Mouse (Mus musculus): ENCODE results near the gene Olfr1224-ps1. TPM values are rescaled to one million over a fixed set of nuclear protein-coding genes. Genes with fewer than 3 reads are reported as not detected.

Olfr1224-ps1 gene
- not detected in 2 replicates for polyA plus RNA-seq (2012)

DNA sequence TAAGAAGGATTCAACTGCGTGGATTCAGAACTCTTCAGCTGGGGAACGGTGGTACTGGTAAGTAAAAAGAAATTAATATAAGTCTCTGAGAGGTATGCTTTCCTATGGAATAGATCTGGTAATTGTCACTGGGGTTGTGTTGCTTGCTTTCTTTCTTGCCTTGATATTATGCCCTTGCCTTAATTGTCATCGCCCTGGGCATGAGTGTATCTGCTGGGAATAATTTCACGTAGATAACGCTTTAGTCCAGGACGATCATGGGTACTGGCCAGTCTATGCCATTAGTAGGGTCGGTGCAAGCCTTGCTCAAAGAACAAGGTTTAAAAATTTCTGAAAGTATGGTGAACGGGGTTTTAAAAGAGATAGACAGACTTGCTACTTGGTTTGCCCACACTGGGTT, at the start of gene Olfr1224-ps1:
Olfr1224-ps1 (minus strand) TSS at position 101 of the 400 bp plus-strand sequence.

DNA sequence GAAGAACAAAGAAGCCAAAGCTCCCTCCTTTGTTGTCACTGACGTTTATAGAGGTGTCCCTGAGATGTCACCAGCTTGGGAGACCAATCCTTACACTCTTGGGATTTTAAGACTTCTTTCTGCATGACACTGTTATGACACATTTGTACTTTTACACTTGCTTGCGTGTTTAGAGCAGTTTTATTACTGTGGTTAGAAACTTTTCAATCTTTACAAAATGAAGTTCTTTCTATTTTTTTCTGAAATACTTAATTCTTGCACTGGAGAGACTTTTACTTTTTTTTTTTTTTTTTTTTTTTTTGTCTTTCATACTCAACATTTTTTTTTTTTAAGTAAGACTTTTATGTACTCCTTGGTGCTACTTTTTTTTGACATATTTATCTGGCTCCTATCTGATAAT, 36.1 kb upstream of the Olfr1224-ps1 start, which contains the start of gene Olfr1226:
Olfr1226 (minus strand) TSS at position 101 of the 400 bp plus-strand sequence.

DNA sequence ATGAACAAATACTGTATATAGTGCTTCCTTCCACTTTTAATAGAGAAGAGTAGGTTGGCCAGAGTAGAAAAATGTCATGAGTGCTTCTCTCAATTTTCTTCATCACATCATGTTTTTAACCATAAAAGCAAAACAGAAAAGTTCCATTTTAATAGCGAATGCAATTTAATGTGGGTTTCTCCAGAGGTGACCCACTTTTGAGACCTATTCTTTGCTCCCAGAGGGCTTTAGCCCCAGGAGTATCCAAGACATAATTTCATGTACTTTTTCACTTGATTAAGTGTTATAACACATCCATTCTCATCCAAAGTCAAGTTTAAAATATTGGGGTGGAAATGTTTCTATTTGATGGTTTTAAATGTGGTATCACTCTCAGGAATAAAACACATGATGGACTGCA, 10.7 kb upstream of the Olfr1224-ps1 start, which contains the start of gene Olfr1225:
Olfr1225 (minus strand) TSS at position 101 of the 400 bp plus-strand sequence.

DNA sequence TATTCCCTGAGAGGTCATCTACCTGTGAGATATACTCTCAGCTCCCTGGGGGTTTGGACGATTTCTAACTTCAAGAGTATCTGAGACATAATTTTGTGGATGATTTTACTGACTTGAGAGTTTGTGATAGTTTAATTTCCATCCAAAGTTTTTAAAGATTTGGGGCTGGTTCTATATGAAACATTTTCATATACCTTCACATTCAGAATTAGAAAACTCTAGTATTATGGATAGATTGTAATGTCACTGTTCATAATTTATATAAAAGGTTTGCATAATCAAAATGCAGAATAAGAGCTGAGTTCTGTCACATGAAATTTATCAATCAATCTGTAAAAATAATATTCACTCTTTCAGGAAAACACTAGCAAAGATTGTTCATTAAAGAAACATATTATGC, 12.4 kb downstream of the Olfr1224-ps1 start, which contains the start of gene Olfr1223:
Olfr1223 (minus strand) TSS at position 101 of the 400 bp plus-strand sequence.

GRCm38 (mm10) chr2:89132954-89133353, 30.9 kb downstream of the Olfr1224-ps1 start, which contains the start of gene Olfr1222:
TSS of gene Olfr1222 (minus strand) at chr2:89133054.

DNA sequence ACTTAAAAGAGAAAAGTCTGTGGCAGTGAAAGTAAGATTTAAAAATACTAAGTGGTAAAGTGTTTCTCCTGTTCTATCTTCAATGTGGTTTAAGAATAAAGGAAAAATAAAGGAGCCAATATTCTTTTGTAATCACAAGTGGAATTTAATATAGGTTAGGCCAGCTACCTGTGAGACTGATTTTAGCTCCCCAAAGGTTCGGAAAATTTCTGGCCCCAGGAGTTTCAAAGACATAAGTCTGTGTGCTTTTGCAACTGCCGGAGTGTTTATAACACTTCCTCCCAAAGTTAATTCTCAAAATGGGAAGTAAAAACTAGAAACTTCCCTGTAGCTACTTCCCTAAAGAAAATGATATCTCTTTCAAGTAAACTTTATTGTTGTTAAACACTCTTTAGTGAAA, 46.7 kb downstream of the Olfr1224-ps1 start, which contains the start of gene Olfr1221:
Olfr1221 (minus strand) TSS at position 101 of the 400 bp plus-strand sequence.

DNA sequence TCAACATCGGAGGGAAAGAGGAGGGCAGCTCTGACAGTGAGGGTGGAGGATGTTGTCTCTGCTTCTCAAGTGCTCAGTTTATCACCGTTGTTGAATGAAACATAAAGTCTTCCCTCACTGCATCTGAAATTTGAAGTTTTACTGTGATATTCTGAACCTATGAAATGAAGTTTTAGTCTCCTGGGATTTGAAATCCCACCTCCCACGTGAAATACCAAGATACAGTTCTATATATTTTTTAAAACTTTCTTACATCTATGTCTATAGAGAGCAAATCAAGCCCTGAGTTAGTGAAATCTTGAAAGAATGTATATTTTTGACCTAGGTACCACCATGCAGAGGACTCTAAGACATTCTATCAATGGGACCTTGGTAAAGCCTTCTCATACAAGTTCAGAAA, 57.2 kb downstream of the Olfr1224-ps1 start, which contains the start of gene Olfr1220:
Olfr1220 (minus strand) TSS at position 101 of the 400 bp plus-strand sequence.

Other genes with a start within 250 kb of the Olfr1224-ps1 start
- not detected in 2 replicates for gene Olfr1209, start 248.9 kb downstream of the Olfr1224-ps1 start, polyA plus RNA-seq (2012)
- 0.02 and 0.03 TPM in 2 replicates for gene Olfr1211, start 226.0 kb downstream of the Olfr1224-ps1 start, polyA plus RNA-seq (2012)
- gene Olfr1212, start 210.1 kb downstream of the Olfr1224-ps1 start, polyA plus RNA-seq (2012): not detected in 2 replicates
- gene Gm13762, start 183.8 kb downstream of the Olfr1224-ps1 start, polyA plus RNA-seq (2012): not detected in 2 replicates
- gene Olfr1214, start 171.4 kb downstream of the Olfr1224-ps1 start, polyA plus RNA-seq (2012): not detected in 2 replicates
- gene Olfr1215, start 157.1 kb downstream of the Olfr1224-ps1 start, polyA plus RNA-seq (2012): not detected in 2 replicates
- gene Olfr1216, start 145.8 kb downstream of the Olfr1224-ps1 start, polyA plus RNA-seq (2012): not detected in 2 replicates
- not detected in 2 replicates for gene Olfr1217, start 132.0 kb downstream of the Olfr1224-ps1 start, polyA plus RNA-seq (2012)
- not detected in 2 replicates for gene Olfr1218, start 102.9 kb downstream of the Olfr1224-ps1 start, polyA plus RNA-seq (2012)
- gene Olfr1219, start 80.6 kb downstream of the Olfr1224-ps1 start, polyA plus RNA-seq (2012): 0.02 TPM in 1 of 2 replicates, not detected in the other
- gene Olfr1220, start 57.3 kb downstream of the Olfr1224-ps1 start, polyA plus RNA-seq (2012): not detected in 2 replicates
- gene Olfr1221, start 46.8 kb downstream of the Olfr1224-ps1 start, polyA plus RNA-seq (2012): 0.19 TPM in 1 of 2 replicates, not detected in the other
- not detected in 2 replicates for gene Olfr1222, start 31.0 kb downstream of the Olfr1224-ps1 start, polyA plus RNA-seq (2012)
- not detected in 2 replicates for gene Olfr1223, start 12.5 kb downstream of the Olfr1224-ps1 start, polyA plus RNA-seq (2012)
- not detected in 2 replicates for gene Olfr1225, start 10.6 kb upstream of the Olfr1224-ps1 start, polyA plus RNA-seq (2012)
- gene Olfr1226, start 36.0 kb upstream of the Olfr1224-ps1 start, polyA plus RNA-seq (2012): not detected in 2 replicates
- gene Olfr1228, start 90.0 kb upstream of the Olfr1224-ps1 start, polyA plus RNA-seq (2012): not detected in 2 replicates
- not detected in 2 replicates for gene Olfr1229, start 123.9 kb upstream of the Olfr1224-ps1 start, polyA plus RNA-seq (2012)
- not detected in 2 replicates for gene Olfr1230, start 133.2 kb upstream of the Olfr1224-ps1 start, polyA plus RNA-seq (2012)
- gene Olfr1231, start 143.0 kb upstream of the Olfr1224-ps1 start, polyA plus RNA-seq (2012): not detected in 2 replicates
- not detected in 2 replicates for gene Olfr1232, start 165.6 kb upstream of the Olfr1224-ps1 start, polyA plus RNA-seq (2012)
- not detected in 2 replicates for gene Olfr1233, start 178.3 kb upstream of the Olfr1224-ps1 start, polyA plus RNA-seq (2012)
- gene Olfr1234, start 200.8 kb upstream of the Olfr1224-ps1 start, polyA plus RNA-seq (2012): not detected in 2 replicates
- gene Olfr1238, start 245.6 kb upstream of the Olfr1224-ps1 start, polyA plus RNA-seq (2012): not detected in 2 replicates

Data from megakaryocyte-erythroid progenitor cell, adult 5 weeks (primary cell).